Mouse (Mus musculus) heart, embryonic 14.5 days (tissue): ENCODE measurements around the gene Tmem211. TPM values are rescaled to one million over a fixed set of nuclear protein-coding genes. Genes with fewer than 3 reads are reported as not detected.
A peak's percentile ranks its signal among the peaks of the same experiment; 100 is the strongest.

Experiments used
- ATAC-seq: fragments of 200-750 bp; cut with Nextera tagmentation; 2 replicates; pipeline ENCODE4 v1.8.0; 2017; ENCODE audit warnings: low read depth, moderate TSS enrichment; ENCODE audit not compliant: insufficient number of reproducible peaks, insufficient read depth, low FRiP score
- H3K27ac ChIP-seq, 2 experiments: fragments of 200-500 bp in 1 of 2; fragments of 300-500 bp in 1 of 2; sonication (generic) in 1 of 2; replicated peaks in 1 of 2; 2 replicates each; pipeline ENCODE4 v1.5.1; 2012 to 2014; ENCODE audit warnings: low read depth in 2 of 2, low read length in 2 of 2, control low read depth in 1 of 2, mild to moderate bottlenecking in 1 of 2, mixed read lengths in 1 of 2; ENCODE audit not compliant: control insufficient read depth in 1 of 2, insufficient read depth in 1 of 2
- H3K27me3 ChIP-seq: fragments of 300-500 bp; sonication (generic); 2 replicates; pipeline ENCODE4 v1.6.1; 2014; ENCODE audit warnings: mild to moderate bottlenecking, low read length, control low read depth; ENCODE audit not compliant: control insufficient read depth, insufficient read depth
- H3K36me3 ChIP-seq: fragments of 300-500 bp; sonication (generic); 2 replicates; pipeline ENCODE4 v1.6.1; 2014; ENCODE audit warnings: mild to moderate bottlenecking, control low read depth, low read length, mixed read lengths; ENCODE audit not compliant: control insufficient read depth, insufficient read depth
- H3K4me1 ChIP-seq, 2 experiments: fragments of 200-500 bp in 1 of 2; fragments of 300-500 bp in 1 of 2; sonication (generic) in 1 of 2; 2 replicates each; pipeline ENCODE4 v1.6.1; 2012 to 2014; ENCODE audit warnings: low read length in 2 of 2, control low read depth in 1 of 2, mixed read lengths in 1 of 2; ENCODE audit not compliant: control insufficient read depth in 2 of 2, insufficient read depth in 2 of 2
- H3K4me2 ChIP-seq: fragments of 300-500 bp; sonication (generic); 2 replicates; pipeline ENCODE4 v1.6.1; 2014; ENCODE audit warnings: mild to moderate bottlenecking, low read length
- H3K4me3 ChIP-seq, 2 experiments: fragments of 200-500 bp in 1 of 2; fragments of 300-500 bp in 1 of 2; sonication (generic) in 1 of 2; 2 replicates each; pipeline ENCODE4 v1.5.1; 2012 to 2014; ENCODE audit warnings: low read length in 2 of 2, mild to moderate bottlenecking in 2 of 2, control low read depth in 1 of 2, low read depth in 1 of 2, moderate library complexity in 1 of 2; ENCODE audit not compliant: control insufficient read depth in 1 of 2, insufficient read depth in 1 of 2
- H3K9ac ChIP-seq: fragments of 300-500 bp; sonication (generic); 2 replicates; pipeline ENCODE4 v1.6.1; 2014; ENCODE audit warnings: mild to moderate bottlenecking, low read length
- H3K9me3 ChIP-seq: fragments of 300-500 bp; sonication (generic); 2 replicates; pipeline ENCODE4 v1.6.1; 2016; ENCODE audit warnings: low read length, control low read depth; ENCODE audit not compliant: control insufficient read depth
- WGBS: fragments of 180-500 bp; shearing (Covaris S2); extraction: QIAGEN DNeasy Blood & Tissue Kit; methylation state at CpG from one replicate; pipeline ENCODE4 v1.1.7; 2014; 5-methylcytosine and 5-hydroxymethylcytosine counted together
- polyA plus RNA-seq: library from polyadenylated mRNA; unstranded; fragments of >200 nt; fragmentation: Nextera tagmentation; extraction: Ambion mirVana; gene quantifications from 2 replicates; pipeline ENCODE4 v1.2.1, GENCODE M21; 2014

The Tmem211 gene
- polyA plus RNA-seq: not detected in 2 replicates

GRCm38 (mm10) chr5:113226632-113227102, at the start of gene Tmem211:
Gene Tmem211 (plus strand): TSS chr5:113226909.
- Histone ChIP-seq H3K27me3 (peaks cover 6% of the 10 kb centered on the region; the same call in 1 of the 2 replicates), H3K4me3 (peak within 1 kb of the TSS; percentile 6 to 27), H3K4me2 (peak within 1 kb of the TSS; percentile 51), H3K27ac (peak within 1 kb of the TSS; percentile 52 to 66; a peak in 3 of 4 replicates), H3K4me1 (peaks cover 0 to 10% of the 10 kb centered on the region in 2 experiments; a peak in 1 of 4 replicates), H3K9ac (peak within 1 kb of the TSS; percentile 31; the same call in 1 of the 2 replicates), H3K9me3 (no peaks in the 10 kb centered on the region), H3K36me3 (no peaks in the 10 kb centered on the region)
- 4% methylated on average over 11 of the region's 13 CpGs for WGBS
- peak; percentile 68 for ATAC-seq

GRCm38 (mm10) chr5:113179451-113179842, 47.3 kb upstream of the Tmem211 start:
- peak overlapping the region; percentile 62; the same call in 1 of the 2 replicates for H3K9ac ChIP-seq
- WGBS: 7% methylated on average over 7 of the region's 9 CpGs

GRCm38 (mm10) chr5:113179843-113180682, 46.6 kb upstream of the Tmem211 start:
- Histone ChIP-seq H3K4me2 (peak overlapping the region; percentile 69), H3K36me3 (peaks cover 5% of the 10 kb centered on the region; the same call in 1 of the 2 replicates), H3K27ac (peak overlapping the region; percentile 78 to 81), H3K4me3 (peak overlapping the region; percentile 25 to 38), H3K4me1 (peaks cover 3 to 12% of the 10 kb centered on the region in 2 experiments), H3K27me3 (no peaks in the 10 kb centered on the region), H3K9ac (peak overlapping the region; percentile 62), H3K9me3 (no peaks in the 10 kb centered on the region)
- 4% methylated on average over 30 of the region's 30 CpGs for WGBS
- ATAC-seq: peak; percentile 65

More at GRCm38 (mm10) chr5:113179451-113179842, 47.3 kb upstream of the Tmem211 start:
- ATAC-seq: no peak
- Histone ChIP-seq H3K36me3 (peaks cover 5% of the 10 kb centered on the region; the same call in 1 of the 2 replicates), H3K4me1 (peaks cover 3 to 12% of the 10 kb centered on the region in 2 experiments), H3K9me3 (no peaks in the 10 kb centered on the region), H3K27ac (peak overlapping the region in 1 of 2 experiments; percentile 78; a peak in 1 of 4 replicates), H3K4me2 (peak overlapping the region; percentile 69), H3K4me3 (peak overlapping the region; percentile 25 to 38; a peak in 3 of 4 replicates), H3K27me3 (no peaks in the 10 kb centered on the region)

GRCm38 (mm10) chr5:113180755-113181154, 46.0 kb upstream of the Tmem211 start:
- Histone ChIP-seq H3K9me3 (no peaks in the 10 kb centered on the region), H3K36me3 (peaks cover 5% of the 10 kb centered on the region; the same call in 1 of the 2 replicates), H3K27me3 (no peaks in the 10 kb centered on the region), H3K4me2 (peak overlapping the region; percentile 69), H3K9ac (peak overlapping the region; percentile 62), H3K4me3 (0 out of 4 replicates have a peak overlapping the region, but pooled peaks of 1 of the 2 experiments have one; percentile 25), H3K27ac (peak overlapping the region; percentile 78 to 81), H3K4me1 (peaks cover 3 to 12% of the 10 kb centered on the region in 2 experiments)
- ATAC-seq: no peak
- WGBS: 80% methylated on average over 15 of the region's 15 CpGs

GRCm38 (mm10) chr5:113181441-113181840, 45.3 kb upstream of the Tmem211 start:
- WGBS: 39% methylated on average over 6 of the region's 6 CpGs
- Histone ChIP-seq H3K9ac (no peak overlapping the region), H3K4me2 (no peak overlapping the region), H3K27ac (0 out of 4 replicates have a peak overlapping the region, but pooled peaks of 1 of the 2 experiments have one; percentile 19), H3K9me3 (no peaks in the 10 kb centered on the region), H3K4me1 (peaks cover 3 to 12% of the 10 kb centered on the region in 2 experiments), H3K4me3 (no peak overlapping the region), H3K27me3 (no peaks in the 10 kb centered on the region), H3K36me3 (peaks cover 5% of the 10 kb centered on the region; the same call in 1 of the 2 replicates)
- no peak for ATAC-seq

GRCm38 (mm10) chr5:113190558-113190957, 36.2 kb upstream of the Tmem211 start:
- H3K4me1 ChIP-seq: no peaks in the 10 kb centered on the region
- no peak overlapping the region for H3K4me3 ChIP-seq
- 52% methylated on average over 14 of the region's 14 CpGs for WGBS
- no peaks in the 10 kb centered on the region for H3K27me3 ChIP-seq
- no peaks in the 10 kb centered on the region for H3K9me3 ChIP-seq
- no peak overlapping the region for H3K9ac ChIP-seq
- no peak for ATAC-seq
- no peak overlapping the region for H3K4me2 ChIP-seq
- no peaks in the 10 kb centered on the region for H3K36me3 ChIP-seq
- H3K27ac ChIP-seq: no peak overlapping the region

- Histone ChIP-seq H3K27me3 (no peaks in the 10 kb centered on the region), H3K9me3 (no peaks in the 10 kb centered on the region), H3K4me2 (no peak overlapping the region), H3K4me1 (peaks cover 0 to 3% of the 10 kb centered on the region in 2 experiments; a peak in 2 of 4 replicates), H3K4me3 (no peak overlapping the region), H3K9ac (no peak overlapping the region), H3K27ac (no peak overlapping the region), H3K36me3 (no peaks in the 10 kb centered on the region)
- 69% methylated on average over 14 of the region's 14 CpGs for WGBS
- ATAC-seq: no peak
These were observed 34.8 kb upstream of the Tmem211 start for GRCm38 (mm10) chr5:113191901-113192300.
